Mouse (Mus musculus) CH12.LX (cell line): ENCODE measurements around the gene Insl5. TPM values are rescaled to one million over a fixed set of nuclear protein-coding genes. Genes with fewer than 3 reads are reported as not detected.
A peak's percentile ranks its signal among the peaks of the same experiment; 100 is the strongest.

Experiments
- DNase-seq: peaks from one replicate; pipeline ENCODE4 v3.0.0-alpha.2; 2013; ENCODE audit errors: extremely low read depth
- H3K27ac ChIP-seq: 2 replicates; pipeline ENCODE4 v1.5.1; 2012; ENCODE audit warnings: low read depth, mild to moderate bottlenecking, control low read depth, moderate library complexity; ENCODE audit not compliant: insufficient read depth
- H3K27me3 ChIP-seq: replicated peaks from 2 replicates; pipeline ENCODE3; 2012; ENCODE audit warnings: inconsistent platforms
- H3K36me3 ChIP-seq, 2 experiments: replicated peaks in 1 of 2; 2 replicates each; pipeline versions ENCODE3 to v1.6.1; 2012; ENCODE audit warnings: inconsistent platforms in 1 of 2, low read length in 1 of 2, mild to moderate bottlenecking in 1 of 2, mixed read lengths in 1 of 2, moderate library complexity in 1 of 2; ENCODE audit not compliant: control insufficient read depth in 1 of 2, insufficient read depth in 1 of 2
- H3K4me1 ChIP-seq, 2 experiments: 2 replicates each; pipeline ENCODE4 v1.6.1; 2012; ENCODE audit warnings: inconsistent platforms in 1 of 2, moderate library complexity in 1 of 2; ENCODE audit not compliant: insufficient read depth in 2 of 2, control insufficient read depth in 1 of 2
- H3K4me2 ChIP-seq: 2 replicates; pipeline ENCODE4 v1.6.1; 2012; ENCODE audit warnings: low read depth, mild to moderate bottlenecking, control low read depth; ENCODE audit not compliant: poor library complexity, insufficient read depth, severe bottlenecking
- H3K4me3 ChIP-seq, 3 experiments: fragments of 150-350 bp in 1 of 3; sonication (generic) in 1 of 3; replicated peaks in 1 of 3; 2 replicates each; pipeline versions ENCODE3 to v1.5.1; 2011 to 2012; ENCODE audit warnings: low read depth in 2 of 3, low read length in 2 of 3, mild to moderate bottlenecking in 2 of 3, moderate library complexity in 2 of 3, control low read depth in 1 of 3, improper control_type of control experiment in 1 of 3, inconsistent platforms in 1 of 3, mixed read lengths in 1 of 3; ENCODE audit not compliant: poor library complexity in 1 of 3
- H3K79me2 ChIP-seq: replicated peaks from 2 replicates; pipeline ENCODE4 v1.6.1; 2012; ENCODE audit warnings: mild to moderate bottlenecking, moderate library complexity; ENCODE audit not compliant: control insufficient read depth, poor library complexity, insufficient read depth, severe bottlenecking; ENCODE audit errors: extremely low read depth
- H3K9ac ChIP-seq: 2 replicates; pipeline ENCODE4 v1.6.1; 2012; ENCODE audit warnings: low read depth, mild to moderate bottlenecking, control low read depth, moderate library complexity; ENCODE audit not compliant: insufficient read depth
- H3K9me3 ChIP-seq: replicated peaks from 2 replicates; pipeline ENCODE3; 2012; ENCODE audit warnings: low read length, inconsistent platforms, mixed read lengths
- CHD1 ChIP-seq: IDR thresholded peaks from 2 replicates; pipeline ENCODE4 v1.6.1; 2012; ENCODE audit warnings: low read depth, low read length, improper control_type of control experiment, inconsistent platforms
- CHD2 ChIP-seq: IDR thresholded peaks from 2 replicates; pipeline ENCODE4 v1.6.1; 2011; ENCODE audit warnings: low read length, improper control_type of control experiment
- CTCF ChIP-seq, 2 experiments: IDR thresholded peaks in 1 of 2; conservative IDR thresholded peaks in 1 of 2; 2 replicates each; pipeline ENCODE4 v1.5.1; 2011 to 2012; ENCODE audit warnings: low read depth in 2 of 2, low read length in 2 of 2, improper control_type of control experiment in 1 of 2, inconsistent platforms in 1 of 2, mild to moderate bottlenecking in 1 of 2, moderate library complexity in 1 of 2
- ELF1 ChIP-seq: IDR thresholded peaks from 2 replicates; pipeline ENCODE4 v1.6.1; 2014; ENCODE audit warnings: low read depth, mild to moderate bottlenecking, inconsistent platforms, low read length, improper control_type of control experiment
- EP300 ChIP-seq: IDR thresholded peaks from 2 replicates; pipeline ENCODE4 v1.6.1; 2011; ENCODE audit warnings: low read length, improper control_type of control experiment
- ETS1 ChIP-seq: conservative IDR thresholded peaks from 2 replicates; pipeline ENCODE4 v1.6.1; 2012; ENCODE audit warnings: low read depth, mild to moderate bottlenecking, inconsistent platforms, low read length, improper control_type of control experiment, moderate library complexity
- JUN ChIP-seq: IDR thresholded peaks from 2 replicates; pipeline ENCODE4 v1.6.1; 2011; ENCODE audit warnings: low read depth, mild to moderate bottlenecking, low read length, improper control_type of control experiment, moderate library complexity; ENCODE audit not compliant: insufficient read depth
- JUND ChIP-seq: conservative IDR thresholded peaks from 2 replicates; pipeline ENCODE4 v1.6.1; 2011; ENCODE audit warnings: low read depth, low read length, improper control_type of control experiment
- MAFK ChIP-seq: IDR thresholded peaks from 2 replicates; pipeline ENCODE4 v1.6.1; 2011; ENCODE audit warnings: low read length, improper control_type of control experiment; ENCODE audit not compliant: insufficient replicate concordance
- MEF2A ChIP-seq: IDR thresholded peaks from 2 replicates; pipeline ENCODE4 v1.6.1; 2014; ENCODE audit warnings: low read depth, mild to moderate bottlenecking, inconsistent platforms, low read length, improper control_type of control experiment, borderline replicate concordance
- MYC ChIP-seq: IDR thresholded peaks from 2 replicates; pipeline ENCODE4 v1.6.1; 2011; ENCODE audit warnings: low read depth, mild to moderate bottlenecking, improper control_type of control experiment, low read length
- NELFE ChIP-seq: IDR thresholded peaks from 2 replicates; pipeline ENCODE4 v1.6.1; 2011; ENCODE audit warnings: low read depth, low read length, improper control_type of control experiment
- NRF1 ChIP-seq: IDR thresholded peaks from 2 replicates; pipeline ENCODE4 v1.6.1; 2014; ENCODE audit warnings: low read depth, mild to moderate bottlenecking, inconsistent platforms, low read length, improper control_type of control experiment, moderate library complexity
- PAX5 ChIP-seq: IDR thresholded peaks from 2 replicates; pipeline ENCODE4 v1.6.1; 2012; ENCODE audit warnings: low read length, inconsistent platforms, mixed read lengths
- POLR2A ChIP-seq: IDR thresholded peaks from 2 replicates; pipeline ENCODE4 v1.6.1; 2011; ENCODE audit warnings: low read depth, mild to moderate bottlenecking, improper control_type of control experiment, low read length
- POLR2AphosphoS2 ChIP-seq: IDR thresholded peaks from 2 replicates; pipeline ENCODE4 v1.6.1; 2011; ENCODE audit warnings: low read depth, low read length, improper control_type of control experiment
- RAD21 ChIP-seq: IDR thresholded peaks from 2 replicates; pipeline ENCODE4 v1.6.1; 2011; ENCODE audit warnings: low read depth, mild to moderate bottlenecking, low read length, improper control_type of control experiment, moderate library complexity
- RCOR1 ChIP-seq: conservative IDR thresholded peaks from 2 replicates; pipeline ENCODE4 v1.6.1; 2012; ENCODE audit warnings: low read depth, mild to moderate bottlenecking, inconsistent platforms, low read length, improper control_type of control experiment
- SMC3 ChIP-seq: IDR thresholded peaks from 2 replicates; pipeline ENCODE4 v1.6.1; 2011; ENCODE audit warnings: low read depth, low read length, improper control_type of control experiment
- TBP ChIP-seq: conservative IDR thresholded peaks from 2 replicates; pipeline ENCODE4 v1.6.1; 2011; ENCODE audit warnings: low read depth, low read length, improper control_type of control experiment
- TCF12 ChIP-seq: IDR thresholded peaks from 2 replicates; pipeline ENCODE4 v1.6.1; 2014; ENCODE audit warnings: low read depth, mild to moderate bottlenecking, inconsistent platforms, low read length, improper control_type of control experiment
- UBTF ChIP-seq: IDR thresholded peaks from 2 replicates; pipeline ENCODE4 v1.6.1; 2012; ENCODE audit warnings: low read depth, mild to moderate bottlenecking, inconsistent platforms, low read length, improper control_type of control experiment, moderate library complexity
- ZKSCAN1 ChIP-seq: IDR thresholded peaks from 2 replicates; pipeline ENCODE4 v1.6.1; 2012; ENCODE audit warnings: low read depth, inconsistent platforms, low read length, improper control_type of control experiment, borderline replicate concordance
- ZMIZ1 ChIP-seq: IDR thresholded peaks from 2 replicates; pipeline ENCODE4 v1.6.1; 2012; ENCODE audit warnings: low read depth, mild to moderate bottlenecking, inconsistent platforms, low read length, improper control_type of control experiment
- dilution Hi-C: fragments of 300-500 bp; cut with MboI; formaldehyde crosslinking; loops from 2 replicates; pipeline ENCODE4 v1.14.3; 2020; ENCODE audit warnings: low sequenced_read_pairs; ENCODE audit not compliant: extremely low pct_unique_long_range_greater_than_20kb, extremely low pct_ligation_motif_present
- in situ Hi-C: fragments of 300-500 bp; cut with MboI; formaldehyde crosslinking; loops from 3 replicates; pipeline ENCODE4 v1.14.3; 2019; ENCODE audit warnings: low sequenced_read_pairs, low pct_ligation_motif_present, low pct_unique_long_range_greater_than_20kb, mixed read lengths
- polyA plus RNA-seq: library from polyadenylated mRNA; unstranded; fragments of >175 nt; gene quantifications from 2 replicates; pipeline ENCODE4 v1.2.1, GENCODE M21; 2012; ENCODE audit warnings: low read depth; ENCODE audit not compliant: insufficient read length
- total RNA-seq, 2 experiments: library from RNA; depleted of rRNA; stranded (reverse); fragments of 300-350 nt in 1 of 2; fragments of >200 nt in 1 of 2; gene quantifications; 2 replicates each; pipeline ENCODE4 v1.2.3; 2012 to 2014

Insl5 gene
- total and polyA plus RNA-seq, 3 experiments = not detected

DNA sequence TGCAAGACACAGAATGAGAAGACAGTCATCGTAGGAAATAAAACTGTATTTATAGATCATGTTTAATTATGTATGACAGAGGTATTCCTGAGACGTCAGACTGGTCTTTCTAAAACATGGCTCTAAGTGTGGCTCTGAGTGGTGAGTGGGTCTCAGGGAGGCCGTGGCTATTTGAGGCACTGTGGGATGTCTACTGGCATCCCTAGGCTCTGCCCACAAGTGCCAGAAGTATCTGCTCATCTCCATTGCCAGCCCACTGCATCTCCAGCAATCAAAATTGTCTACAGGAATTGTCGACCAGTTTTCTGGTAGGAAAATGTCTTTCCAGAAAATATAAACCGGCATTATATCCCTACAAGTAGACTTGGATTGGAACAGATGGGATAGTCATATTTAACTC lies 30.3 kb upstream of the Insl5 start:
- dilution Hi-C loops = no loop called here
- no peak overlapping the region for H3K4me2 ChIP-seq
- no peak overlapping the region for H3K27ac ChIP-seq
- no peaks in the 10 kb centered on the region for H3K9me3 ChIP-seq
- no peaks in the 10 kb centered on the region for H3K79me2 ChIP-seq
- H3K9ac ChIP-seq = no peak overlapping the region
- H3K27me3 ChIP-seq = no peaks in the 10 kb centered on the region
- DNase-seq = no peak
- TF ChIP-seq NRF1 (no peak), NELFE (no peak), POLR2A (no peak), PAX5 (no peak)
- no peaks in the 10 kb centered on the region for H3K36me3 ChIP-seq
- in situ Hi-C loops = no loop called here
- H3K4me3 ChIP-seq = no peak overlapping the region
- no peaks in the 10 kb centered on the region for H3K4me1 ChIP-seq

DNA sequence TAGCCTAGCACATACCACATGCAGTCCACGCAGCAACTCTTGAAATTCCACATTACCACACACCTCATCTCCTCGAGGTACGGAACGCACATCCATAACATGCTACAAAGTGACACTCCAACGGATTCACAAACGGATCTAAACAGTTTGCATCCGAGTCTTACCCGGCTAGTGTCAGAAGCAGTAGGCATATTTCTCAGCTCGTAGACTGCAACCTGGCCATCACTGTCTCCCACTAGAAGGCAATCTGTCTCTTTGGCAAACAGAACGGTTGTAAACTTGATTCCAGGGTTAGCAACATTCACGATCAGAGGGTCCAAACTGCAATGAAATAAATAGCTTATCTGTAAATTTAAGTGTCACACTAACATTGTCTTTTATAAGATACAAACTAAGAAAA lies 21.4 kb upstream of the Insl5 start:
- Histone ChIP-seq H3K4me3 (no peak overlapping the region), H3K4me1 (no peaks in the 10 kb centered on the region), H3K9ac (no peak overlapping the region), H3K36me3 (no peaks in the 10 kb centered on the region), H3K4me2 (no peak overlapping the region), H3K27me3 (no peaks in the 10 kb centered on the region), H3K9me3 (no peaks in the 10 kb centered on the region), H3K27ac (no peak overlapping the region), H3K79me2 (no peaks in the 10 kb centered on the region)
- no peak for TF ChIP-seq RAD21
- no peak for TF ChIP-seq ZKSCAN1
- no peak for TF ChIP-seq MEF2A
- no peak for TF ChIP-seq RCOR1
- TF ChIP-seq ETS1 = no peak
- TF ChIP-seq TCF12 = no peak
- no peak for TF ChIP-seq JUND
- TF ChIP-seq CHD1 = no peak
- TF ChIP-seq UBTF = no peak
- in situ Hi-C loops (no loop called here), dilution Hi-C loops (no loop called here)
- no peak for DNase-seq

GRCm38 (mm10) chr4:103042997-103043396 lies 16.4 kb upstream of the Insl5 start:
- no peak overlapping the region for H3K4me3 ChIP-seq
- DNase-seq = peak; percentile 12
- no peaks in the 10 kb centered on the region for H3K9me3 ChIP-seq
- no peaks in the 10 kb centered on the region for H3K27me3 ChIP-seq
- dilution Hi-C loops = no loop called here
- no peaks in the 10 kb centered on the region for H3K36me3 ChIP-seq
- TF ChIP-seq RAD21 = peak; percentile 36
- no peak for TF ChIP-seq EP300
- TF ChIP-seq CHD2 = no peak
- no peak for TF ChIP-seq PAX5
- no peak for TF ChIP-seq RCOR1
- peak; percentile 23 to 58; a peak in 2 of 4 replicates for TF ChIP-seq CTCF (conservative IDR thresholded peaks at IDR 0.05 in 1 of 2, IDR thresholded peaks at IDR 0.05 in 1 of 2; ENCODE audit: low read depth in 2 of 2, low read length in 2 of 2)
- no peak for TF ChIP-seq TBP
- no peak for TF ChIP-seq JUND
- TF ChIP-seq ZKSCAN1 = no peak
- TF ChIP-seq MAFK = no peak
- TF ChIP-seq NRF1 = no peak
- TF ChIP-seq MYC = no peak
- TF ChIP-seq ELF1 = no peak
- TF ChIP-seq POLR2AphosphoS2 = no peak
- TF ChIP-seq JUN = no peak
- TF ChIP-seq ZMIZ1 = no peak
- TF ChIP-seq UBTF = no peak
- TF ChIP-seq SMC3 = peak; percentile 54
- H3K4me2 ChIP-seq = no peak overlapping the region
- no peaks in the 10 kb centered on the region; a peak in 1 of 4 replicates for H3K4me1 ChIP-seq
- no peaks in the 10 kb centered on the region for H3K79me2 ChIP-seq
- H3K27ac ChIP-seq = no peak overlapping the region
- no peak overlapping the region for H3K9ac ChIP-seq
- in situ Hi-C loops = no loop called here
